Mouse (Mus musculus): Measurements from ENCODE around the gene Dnaja3.

DNA sequence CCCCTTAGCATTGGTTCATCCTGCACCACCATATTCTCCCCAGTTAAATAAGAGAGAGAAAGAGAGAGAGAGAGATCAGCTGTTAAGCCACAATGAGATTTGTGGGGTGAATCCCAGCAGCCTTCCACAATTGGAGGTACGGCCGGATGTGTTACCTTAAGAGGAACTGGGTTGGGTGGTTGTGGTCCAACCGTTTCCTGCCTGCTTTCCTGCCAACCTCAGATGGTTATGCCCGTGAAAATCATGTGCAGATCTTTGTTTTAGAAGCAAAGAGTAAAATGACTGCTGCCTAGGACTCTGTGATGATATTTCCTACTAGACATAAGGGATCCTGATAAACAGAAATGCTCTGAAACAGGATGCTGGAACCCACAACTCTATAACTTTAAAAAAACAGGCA is 34.3 kb downstream of the Dnaja3 start:
- TF ChIP-seq CTCF (IDR thresholded peaks at IDR 0.05) (no peak), EP300 (IDR thresholded peaks at IDR 0.05) (no peak)
